Mouse (Mus musculus) MEL (cell line): ENCODE results near the gene Hist1h2af. TPM values are rescaled to one million over a fixed set of nuclear protein-coding genes. Genes with fewer than 3 reads are reported as not detected.

Source experiments
- DNase-seq: peaks from one replicate; pipeline ENCODE4 v3.0.0; 2011; ENCODE audit warnings: low read depth, low spot score
- H3K27ac ChIP-seq: 2 replicates; pipeline ENCODE4 v1.5.1; 2012; ENCODE audit warnings: low read depth, mild to moderate bottlenecking, control low read depth, low read length, moderate library complexity; ENCODE audit not compliant: control insufficient read depth
- H3K27me3 ChIP-seq, 2 experiments: fragments of 150-350 bp in 1 of 2; sonication (generic) in 1 of 2; 2 replicates each; pipeline ENCODE4 v1.6.1; 2012; ENCODE audit warnings: low read length in 2 of 2, mild to moderate bottlenecking in 2 of 2, improper control_type of control experiment in 1 of 2, moderate library complexity in 1 of 2; ENCODE audit not compliant: insufficient read depth in 2 of 2, control insufficient read depth in 1 of 2
- H3K36me3 ChIP-seq, 2 experiments: 2 replicates each; pipeline ENCODE4 v1.6.1; 2012 to 2014; ENCODE audit warnings: low read length in 2 of 2, improper control_type of control experiment in 1 of 2, inconsistent platforms in 1 of 2, mild to moderate bottlenecking in 1 of 2; ENCODE audit not compliant: insufficient read depth in 2 of 2, control insufficient read depth in 1 of 2
- H3K4me1 ChIP-seq, 2 experiments: fragments of 150-350 bp in 1 of 2; sonication (generic) in 1 of 2; 2 replicates each; pipeline ENCODE4 v1.6.1; 2012; ENCODE audit warnings: low read length in 2 of 2, improper control_type of control experiment in 1 of 2, mild to moderate bottlenecking in 1 of 2; ENCODE audit not compliant: insufficient read depth in 2 of 2, control insufficient read depth in 1 of 2
- H3K4me3 ChIP-seq, 2 experiments: fragments of 150-350 bp in 1 of 2; sonication (generic) in 1 of 2; 2 replicates each; pipeline ENCODE4 v1.5.1; 2012; ENCODE audit warnings: low read depth in 2 of 2, low read length in 2 of 2, mild to moderate bottlenecking in 2 of 2, moderate library complexity in 2 of 2, control low read depth in 1 of 2, improper control_type of control experiment in 1 of 2; ENCODE audit not compliant: control insufficient read depth in 1 of 2, insufficient read depth in 1 of 2
- H3K79me2 ChIP-seq: 2 replicates; pipeline ENCODE4 v1.6.1; 2012; ENCODE audit warnings: mild to moderate bottlenecking, low read length, moderate library complexity; ENCODE audit not compliant: control insufficient read depth, poor library complexity, insufficient read depth
- H3K9ac ChIP-seq: 2 replicates; pipeline ENCODE4 v1.6.1; 2012; ENCODE audit warnings: low read depth, mild to moderate bottlenecking, control low read depth, low read length, moderate library complexity; ENCODE audit not compliant: control insufficient read depth, poor library complexity, severe bottlenecking
- H3K9me3 ChIP-seq: fragments of 150-350 bp; sonication (generic); replicated peaks from 2 replicates; pipeline ENCODE4 v1.6.1; 2012; ENCODE audit warnings: mild to moderate bottlenecking, low read length, improper control_type of control experiment, moderate library complexity; ENCODE audit not compliant: insufficient read depth
- CTCF ChIP-seq, 3 experiments: IDR thresholded peaks in 2 of 3; conservative IDR thresholded peaks in 1 of 3; 2 replicates each; pipeline ENCODE4 v1.5.1; 2011 to 2012; ENCODE audit warnings: low read length in 3 of 3, low read depth in 2 of 3, mild to moderate bottlenecking in 2 of 3, improper control_type of control experiment in 1 of 3, inconsistent platforms in 1 of 3, mixed read lengths in 1 of 3, moderate library complexity in 1 of 3; ENCODE audit not compliant: control insufficient read depth in 1 of 3, insufficient read depth in 1 of 3, poor library complexity in 1 of 3, severe bottlenecking in 1 of 3
- E2F4 ChIP-seq: IDR thresholded peaks from 2 replicates; pipeline ENCODE4 v1.6.1; 2011; ENCODE audit warnings: low read depth, low read length, improper control_type of control experiment, borderline replicate concordance
- ELF1 ChIP-seq: IDR thresholded peaks from 2 replicates; pipeline ENCODE4 v1.6.1; 2014; ENCODE audit warnings: low read depth, mild to moderate bottlenecking, inconsistent platforms, low read length, improper control_type of control experiment, moderate library complexity
- EP300 ChIP-seq, 2 experiments: IDR thresholded peaks; 2 replicates each; pipeline ENCODE4 v1.6.1; 2011; ENCODE audit warnings: improper control_type of control experiment in 2 of 2, low read length in 2 of 2, low read depth in 1 of 2, mild to moderate bottlenecking in 1 of 2
- GABPA ChIP-seq: IDR thresholded peaks from 2 replicates; pipeline ENCODE4 v1.6.1; 2012; ENCODE audit warnings: low read depth, mild to moderate bottlenecking, inconsistent platforms, low read length, improper control_type of control experiment, moderate library complexity
- JUND ChIP-seq: IDR thresholded peaks from 2 replicates; pipeline ENCODE4 v1.6.1; 2011; ENCODE audit warnings: low read depth, mild to moderate bottlenecking, improper control_type of control experiment, low read length
- MAFK ChIP-seq: IDR thresholded peaks from 2 replicates; pipeline ENCODE4 v1.6.1; 2011; ENCODE audit warnings: low read depth, mild to moderate bottlenecking, low read length, improper control_type of control experiment, borderline replicate concordance
- MEF2A ChIP-seq: IDR thresholded peaks from 2 replicates; pipeline ENCODE4 v1.6.1; 2014; ENCODE audit warnings: low read depth, mild to moderate bottlenecking, inconsistent platforms, low read length, improper control_type of control experiment; ENCODE audit not compliant: poor library complexity, insufficient replicate concordance, severe bottlenecking; ENCODE audit errors: extremely low read depth
- MXI1 ChIP-seq: IDR thresholded peaks from 2 replicates; pipeline ENCODE4 v1.6.1; 2011; ENCODE audit warnings: mild to moderate bottlenecking, low read depth, low read length, improper control_type of control experiment
- MYB ChIP-seq: IDR thresholded peaks from 2 replicates; pipeline ENCODE4 v1.6.1; 2011; ENCODE audit warnings: mild to moderate bottlenecking, low read depth, low read length, improper control_type of control experiment
- MYC ChIP-seq: IDR thresholded peaks from 2 replicates; pipeline ENCODE4 v1.6.1; 2011; ENCODE audit warnings: low read depth, mild to moderate bottlenecking, low read length, improper control_type of control experiment, moderate library complexity
- NELFE ChIP-seq: IDR thresholded peaks from 2 replicates; pipeline ENCODE4 v1.6.1; 2011; ENCODE audit warnings: low read depth, low read length, improper control_type of control experiment
- NRF1 ChIP-seq: IDR thresholded peaks from 2 replicates; pipeline ENCODE4 v1.6.1; 2014; ENCODE audit warnings: low read depth, mild to moderate bottlenecking, inconsistent platforms, low read length, improper control_type of control experiment, moderate library complexity; ENCODE audit not compliant: poor library complexity, insufficient read depth, severe bottlenecking
- POLR2A ChIP-seq, 2 experiments: IDR thresholded peaks; 2 replicates each; pipeline ENCODE4 v1.6.1; 2011 to 2012; ENCODE audit warnings: low read length in 2 of 2, mild to moderate bottlenecking in 2 of 2, control low read depth in 1 of 2, improper control_type of control experiment in 1 of 2, low read depth in 1 of 2, moderate library complexity in 1 of 2; ENCODE audit not compliant: control insufficient read depth in 1 of 2, insufficient read depth in 1 of 2, poor library complexity in 1 of 2
- POLR2AphosphoS2 ChIP-seq: IDR thresholded peaks from 2 replicates; pipeline ENCODE4 v1.6.1; 2011; ENCODE audit warnings: low read length, improper control_type of control experiment
- POLR2AphosphoS5 ChIP-seq: IDR thresholded peaks from 2 replicates; pipeline ENCODE4 v1.6.1; 2012; ENCODE audit warnings: low read depth, borderline replicate concordance, mild to moderate bottlenecking, inconsistent platforms, low read length, moderate library complexity, mixed read lengths
- RCOR1 ChIP-seq: IDR thresholded peaks from 2 replicates; pipeline ENCODE4 v1.6.1; 2012; ENCODE audit warnings: low read depth, mild to moderate bottlenecking, inconsistent platforms, low read length, improper control_type of control experiment
- SIN3A ChIP-seq: IDR thresholded peaks from 2 replicates; pipeline ENCODE4 v1.6.1; 2012; ENCODE audit warnings: low read length, improper control_type of control experiment, inconsistent platforms
- SMC3 ChIP-seq: IDR thresholded peaks from 2 replicates; pipeline ENCODE4 v1.6.1; 2011; ENCODE audit warnings: low read depth, low read length, improper control_type of control experiment
- UBTF ChIP-seq: IDR thresholded peaks from 2 replicates; pipeline ENCODE4 v1.6.1; 2012; ENCODE audit warnings: low read depth, mild to moderate bottlenecking, inconsistent platforms, low read length, improper control_type of control experiment, moderate library complexity, borderline replicate concordance; ENCODE audit not compliant: insufficient read depth
- USF1 ChIP-seq: IDR thresholded peaks from 2 replicates; pipeline ENCODE4 v1.6.1; 2014; ENCODE audit warnings: low read depth, mild to moderate bottlenecking, inconsistent platforms, low read length, improper control_type of control experiment, moderate library complexity
- USF2 ChIP-seq, 2 experiments: IDR thresholded peaks; 2 replicates each; pipeline ENCODE4 v1.6.1; 2011 to 2012; ENCODE audit warnings: improper control_type of control experiment in 2 of 2, low read length in 2 of 2, borderline replicate concordance in 1 of 2, inconsistent platforms in 1 of 2, low read depth in 1 of 2, mild to moderate bottlenecking in 1 of 2; ENCODE audit not compliant: insufficient read depth in 1 of 2
- ZNF384 ChIP-seq: IDR thresholded peaks from 2 replicates; pipeline ENCODE4 v1.6.1; 2012; ENCODE audit warnings: low read depth, mild to moderate bottlenecking, inconsistent platforms, low read length, improper control_type of control experiment
- polyA plus RNA-seq, 2 experiments: library from polyadenylated mRNA; stranded (reverse) in 1 of 2; unstranded in 1 of 2; fragments of >175 nt in 1 of 2; fragments of >200 nt in 1 of 2; gene quantifications; 2 replicates each; pipeline versions ENCODE4 v1.2.1 to v1.2.4; 2012; ENCODE audit warnings: low replicate concordance in 2 of 2, low read depth in 1 of 2; ENCODE audit not compliant: insufficient read length in 2 of 2, insufficient read depth in 1 of 2, missing spikeins in 1 of 2
- total RNA-seq: library from RNA; depleted of rRNA; stranded (reverse); fragments of 300-350 nt; gene quantifications from 2 replicates; pipeline ENCODE4 v1.2.3, GENCODE M21; 2012

Hist1h2af gene
- total and polyA plus RNA-seq, 3 experiments: 64.3 to 939 TPM; not detected in 1

DNA sequence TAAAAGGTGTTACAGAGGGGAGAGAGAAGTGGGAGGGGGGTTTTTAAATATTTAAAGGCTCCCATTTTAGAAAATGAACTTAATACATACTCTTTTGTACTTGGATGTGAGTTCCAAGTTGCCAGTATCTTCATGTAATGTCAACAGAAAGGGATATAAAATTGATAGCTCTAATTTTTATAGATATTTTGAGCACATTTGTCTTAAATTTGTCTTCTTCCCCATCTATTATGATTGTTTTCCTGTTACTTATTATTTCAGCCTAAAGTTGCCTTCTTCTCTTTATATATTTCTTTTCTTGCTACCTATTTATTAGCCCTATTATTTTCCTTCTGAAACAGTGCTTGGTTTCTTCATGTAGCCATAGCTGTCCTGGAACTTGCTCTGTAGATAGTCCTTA lies 19.3 kb downstream of the Hist1h2af start, which contains the start of gene Hist1h1d:
Hist1h1d (plus strand) TSS at position 301 of the 400 bp plus-strand sequence.
- Histone ChIP-seq H3K27ac (peak within 1 kb of the TSS; percentile 100), H3K36me3 (peaks cover 0 to 46% of the 10 kb centered on the region in 2 experiments; a peak in 2 of 4 replicates), H3K9me3 (no peaks in the 10 kb centered on the region), H3K27me3 (no peaks in the 10 kb centered on the region), H3K79me2 (peaks cover 3% of the 10 kb centered on the region; the same call in 1 of the 2 replicates), H3K4me3 (peak within 1 kb of the TSS in 1 of 2 experiments; percentile 35; a peak in 2 of 4 replicates), H3K4me1 (peaks cover 0 to 11% of the 10 kb centered on the region in 2 experiments; a peak in 1 of 4 replicates), H3K9ac (peak within 1 kb of the TSS; percentile 93)
- no peak for DNase-seq
- TF ChIP-seq SMC3 (no peak), RCOR1 (no peak), ZNF384 (no peak), USF1 (no peak), MYB (no peak), POLR2AphosphoS5 (no peak), POLR2AphosphoS2 (no peak), NELFE (no peak), MAFK (no peak), JUND (no peak), ELF1 (no peak), MXI1 (no peak), POLR2A (IDR thresholded peaks at IDR 0.05; ENCODE audit: control insufficient read depth in 1 of 2, insufficient read depth in 1 of 2, low read depth in 1 of 2, low read length in 2 of 2, poor library complexity in 1 of 2) (no peak), NRF1 (no peak), EP300 (IDR thresholded peaks at IDR 0.05; ENCODE audit: low read depth in 1 of 2, low read length in 2 of 2) (no peak), MEF2A (no peak), MYC (no peak), SIN3A (no peak), E2F4 (no peak)

- H3K36me3 ChIP-seq: peaks cover 0 to 39% of the 10 kb centered on the region in 2 experiments; a peak in 2 of 4 replicates
- H3K9me3 ChIP-seq: no peaks in the 10 kb centered on the region
- TF ChIP-seq CTCF (IDR thresholded peaks at IDR 0.05 in 2 of 3, conservative IDR thresholded peaks at IDR 0.05 in 1 of 3; ENCODE audit: control insufficient read depth in 1 of 3, insufficient read depth in 1 of 3, low read depth in 2 of 3, low read length in 3 of 3, poor library complexity in 1 of 3, severe bottlenecking in 1 of 3) (no peak), E2F4 (no peak), JUND (no peak), UBTF (no peak), USF2 (IDR thresholded peaks at IDR 0.05; ENCODE audit: borderline replicate concordance in 1 of 2, insufficient read depth in 1 of 2, low read depth in 1 of 2, low read length in 2 of 2) (no peak), NRF1 (no peak), SIN3A (no peak), MXI1 (no peak), GABPA (no peak), RCOR1 (no peak)
- H3K79me2 ChIP-seq: peaks cover 3% of the 10 kb centered on the region; the same call in 1 of the 2 replicates
- H3K9ac ChIP-seq: peak overlapping the region; percentile 93
- H3K27ac ChIP-seq: peak overlapping the region; percentile 98
- peaks cover 0 to 11% of the 10 kb centered on the region in 2 experiments; a peak in 1 of 4 replicates for H3K4me1 ChIP-seq
- peak overlapping the region; percentile 2 to 46; a peak in 2 of 4 replicates for H3K4me3 ChIP-seq
- no peaks in the 10 kb centered on the region for H3K27me3 ChIP-seq
- DNase-seq: peak; percentile 69
Observed at GRCm38 (mm10) chr13:23554393-23554792, 20.7 kb downstream of the Hist1h2af start.
